Mouse (Mus musculus) embryonic facial prominence, embryonic 12.5 days (tissue): ENCODE results near the gene Desi2. TPM values are rescaled to one million over a fixed set of nuclear protein-coding genes. Genes with fewer than 3 reads are reported as not detected.

Experiments used
- polyA plus RNA-seq: library from polyadenylated mRNA; unstranded; fragments of >200 nt; fragmentation: Nextera tagmentation; extraction: Ambion mirVana; gene quantifications from 2 replicates; pipeline ENCODE4 v1.2.1, GENCODE M21; 2016

The Desi2 gene
- polyA plus RNA-seq, 1 experiment from 2014 or later = 24.9 TPM

Other genes starting within 250 kb of the Desi2 start
- 0.14 and 0.28 TPM in 2 replicates for gene Catspere2, start 204.0 kb upstream of the Desi2 start, polyA plus RNA-seq
- gene Cox20, start 131.7 kb downstream of the Desi2 start, polyA plus RNA-seq = 144 and 148 TPM in 2 replicates
- gene Hnrnpu, start 150.4 kb downstream of the Desi2 start, polyA plus RNA-seq = 797 and 876 TPM in 2 replicates
- gene Efcab2, start 218.7 kb downstream of the Desi2 start, polyA plus RNA-seq = 5.6 and 5.8 TPM in 2 replicates